Mouse (Mus musculus): ENCODE measurements around the gene Cmtm7. TPM values are rescaled to one million over a fixed set of nuclear protein-coding genes. Genes with fewer than 3 reads are reported as not detected.

Cmtm7 gene
- polyA plus RNA-seq (2015; fragmentation: Nextera tagmentation; extraction: Ambion mirVana) = 12.2 and 15.2 TPM in 2 replicates

DNA sequence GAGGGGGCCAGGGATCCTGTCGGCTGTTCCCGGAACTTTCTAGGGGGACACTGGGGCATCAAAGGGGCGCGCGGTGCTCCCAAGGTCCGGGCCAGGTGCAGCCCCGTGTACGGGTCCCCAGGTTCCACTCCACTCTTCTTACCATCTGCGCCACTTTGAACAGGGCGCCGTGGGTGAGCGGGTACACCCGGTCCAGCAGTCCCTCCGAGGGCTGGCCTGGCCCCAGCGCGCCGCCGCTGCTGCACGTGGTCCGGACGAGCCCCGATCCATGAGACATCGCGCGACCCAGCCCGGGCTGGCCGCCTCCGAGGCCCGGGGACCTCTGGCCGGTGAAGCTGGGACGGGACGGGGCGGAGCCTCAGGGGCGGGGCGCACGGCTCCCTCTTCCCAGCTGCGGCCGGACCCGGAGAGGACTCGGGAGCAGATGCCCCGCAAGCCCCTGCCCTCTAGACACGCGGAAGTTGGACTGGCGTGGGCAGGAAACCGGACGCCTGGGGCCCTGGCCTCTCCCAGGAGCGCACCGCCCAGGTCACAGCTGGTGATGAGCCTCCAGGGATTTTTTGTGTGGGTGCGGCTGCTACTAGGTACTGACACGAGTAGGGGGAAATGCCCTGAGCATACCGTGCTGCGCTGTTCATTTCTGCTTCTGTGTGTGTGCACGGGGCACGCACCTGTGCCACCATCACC lies at the start of gene Cmtm7:
Gene Cmtm7, minus strand, starts transcription at position 331 of the 687 bp plus-strand sequence.
- Histone ChIP-seq H3K27ac (peak within 1 kb of the TSS; percentile 22; the same call in 1 of the 2 replicates), H3K27me3 (replicated peaks) (no peaks in the 10 kb centered on the region), H3K36me3 (replicated peaks) (no peaks in the 10 kb centered on the region), H3K4me2 (peak within 1 kb of the TSS; percentile 97), H3K4me1 (peaks cover 30% of the 10 kb centered on the region), H3K9ac (peak within 1 kb of the TSS; percentile 46), H3K4me3 (peak within 1 kb of the TSS; percentile 45), H3K9me3 (no peaks in the 10 kb centered on the region)
- peak; percentile 69 for ATAC-seq (replicated peaks)
- WGBS = under 1% methylated on average over 54 of the region's 54 CpGs

DNA sequence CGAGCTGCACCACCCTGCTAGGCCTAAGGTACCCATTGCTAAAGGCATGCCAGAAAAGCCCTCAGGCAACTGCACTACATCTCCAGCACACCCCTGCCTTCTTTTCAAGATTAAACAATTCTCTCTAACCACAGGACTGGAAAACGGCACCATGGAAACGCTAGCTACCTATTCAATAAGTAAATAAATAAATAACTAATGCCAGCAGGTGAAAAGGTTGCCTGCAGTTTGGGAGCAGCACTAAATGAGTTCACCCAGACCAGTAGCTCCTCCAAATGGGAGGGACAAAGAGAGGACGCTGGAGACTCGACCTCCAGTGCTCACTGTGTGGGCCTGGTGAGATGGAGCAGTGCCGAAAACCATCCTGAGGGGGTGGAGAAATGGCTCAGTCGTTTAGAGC lies 48.7 kb upstream of the Cmtm7 start:
- Histone ChIP-seq H3K9ac (no peak overlapping the region), H3K27me3 (replicated peaks) (no peaks in the 10 kb centered on the region), H3K27ac (no peak overlapping the region), H3K4me3 (no peak overlapping the region), H3K4me2 (no peak overlapping the region), H3K4me1 (no peaks in the 10 kb centered on the region), H3K9me3 (no peaks in the 10 kb centered on the region), H3K36me3 (replicated peaks) (no peaks in the 10 kb centered on the region)
- WGBS = 41% methylated on average over 7 of the region's 7 CpGs
- no peak for ATAC-seq (replicated peaks)

DNA sequence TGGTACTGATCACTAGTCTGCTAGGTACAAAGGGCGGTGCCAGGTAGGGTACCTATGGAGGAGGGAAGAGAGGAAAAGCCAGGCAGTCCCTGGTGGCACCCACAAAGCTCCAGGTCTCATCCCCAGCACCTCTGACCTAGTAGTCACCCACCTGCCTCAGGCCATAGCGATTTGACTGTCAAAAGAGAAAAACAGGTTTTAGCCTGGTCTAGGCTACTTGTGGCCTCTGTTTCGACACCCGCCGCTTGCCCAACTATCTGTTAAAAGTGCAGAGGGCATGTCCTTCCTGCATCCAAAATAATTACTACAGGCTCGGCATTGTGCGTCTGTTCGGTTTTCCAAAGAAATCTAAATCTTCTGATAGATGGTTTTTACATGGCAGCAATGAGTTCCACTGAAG lies 48.0 kb upstream of the Cmtm7 start:
- no peaks in the 10 kb centered on the region for H3K9me3 ChIP-seq
- 94% methylated on average over 8 of the region's 8 CpGs for WGBS
- H3K9ac ChIP-seq = no peak overlapping the region
- no peak overlapping the region for H3K4me3 ChIP-seq
- no peaks in the 10 kb centered on the region for H3K36me3 ChIP-seq (replicated peaks)
- H3K4me1 ChIP-seq = no peaks in the 10 kb centered on the region
- no peak for ATAC-seq (replicated peaks)
- H3K4me2 ChIP-seq = no peak overlapping the region
- no peak overlapping the region for H3K27ac ChIP-seq
- no peaks in the 10 kb centered on the region for H3K27me3 ChIP-seq (replicated peaks)

DNA sequence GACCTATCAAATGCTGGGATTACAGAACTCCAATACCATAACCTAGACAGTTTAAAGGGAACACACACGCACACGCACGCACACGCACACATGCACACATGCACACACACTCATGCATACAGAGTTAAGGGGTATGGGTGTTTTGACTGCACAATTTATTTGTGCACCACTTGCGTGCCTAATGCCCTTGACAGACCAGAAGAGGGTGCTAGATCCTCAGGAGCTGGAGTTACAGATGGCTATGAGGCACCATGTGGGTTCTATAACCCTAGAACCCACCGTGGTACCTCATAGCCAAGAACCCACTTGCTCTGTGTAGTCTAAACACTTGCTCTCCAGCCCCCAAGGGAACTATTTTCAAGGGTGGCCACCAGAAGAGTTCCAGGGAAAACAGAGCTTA lies 46.7 kb upstream of the Cmtm7 start:
- Histone ChIP-seq H3K4me2 (no peak overlapping the region), H3K4me3 (no peak overlapping the region), H3K9ac (no peak overlapping the region), H3K9me3 (no peaks in the 10 kb centered on the region), H3K4me1 (no peaks in the 10 kb centered on the region), H3K27ac (no peak overlapping the region), H3K36me3 (replicated peaks) (no peaks in the 10 kb centered on the region), H3K27me3 (replicated peaks) (no peaks in the 10 kb centered on the region)
- ATAC-seq (replicated peaks) = no peak
- WGBS = 98% methylated on average over 6 of the region's 6 CpGs

DNA sequence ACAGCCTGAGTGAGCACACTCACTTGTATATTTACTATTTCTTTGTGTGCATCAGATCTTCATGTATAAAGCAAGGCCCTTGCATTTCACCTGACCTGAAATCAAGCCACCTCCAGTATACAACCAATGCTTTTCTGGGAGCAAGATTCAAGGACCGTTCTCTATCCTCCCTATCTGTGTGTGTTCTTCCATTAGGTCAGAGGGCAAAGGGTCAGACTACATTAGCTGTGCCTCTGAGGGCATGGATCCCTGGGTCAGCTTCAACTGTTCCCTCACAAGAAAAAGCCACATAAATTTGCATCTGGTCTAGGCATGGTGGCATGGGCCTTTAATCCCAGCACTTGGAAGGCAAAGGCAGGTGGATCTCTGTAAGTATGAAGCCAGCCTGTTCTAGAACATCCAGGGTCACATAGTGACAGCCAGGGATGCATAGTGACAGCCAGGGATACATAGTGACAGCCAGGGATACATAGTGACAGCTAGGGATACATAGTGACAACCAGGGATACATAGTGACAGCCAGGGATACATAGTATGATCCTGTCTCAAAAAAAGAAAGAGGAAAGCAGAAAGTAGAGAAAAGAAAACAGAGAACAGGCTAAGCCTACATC lies 45.7 kb upstream of the Cmtm7 start:
- H3K4me2 ChIP-seq = no peak overlapping the region
- no peaks in the 10 kb centered on the region for H3K4me1 ChIP-seq
- no peak overlapping the region for H3K4me3 ChIP-seq
- no peaks in the 10 kb centered on the region for H3K36me3 ChIP-seq (replicated peaks)
- H3K9ac ChIP-seq = no peak overlapping the region
- no peaks in the 10 kb centered on the region for H3K9me3 ChIP-seq
- 78% methylated on average over 1 of the region's 1 CpGs for WGBS
- no peaks in the 10 kb centered on the region for H3K27me3 ChIP-seq (replicated peaks)
- ATAC-seq (replicated peaks) = no peak
- H3K27ac ChIP-seq = no peak overlapping the region

DNA sequence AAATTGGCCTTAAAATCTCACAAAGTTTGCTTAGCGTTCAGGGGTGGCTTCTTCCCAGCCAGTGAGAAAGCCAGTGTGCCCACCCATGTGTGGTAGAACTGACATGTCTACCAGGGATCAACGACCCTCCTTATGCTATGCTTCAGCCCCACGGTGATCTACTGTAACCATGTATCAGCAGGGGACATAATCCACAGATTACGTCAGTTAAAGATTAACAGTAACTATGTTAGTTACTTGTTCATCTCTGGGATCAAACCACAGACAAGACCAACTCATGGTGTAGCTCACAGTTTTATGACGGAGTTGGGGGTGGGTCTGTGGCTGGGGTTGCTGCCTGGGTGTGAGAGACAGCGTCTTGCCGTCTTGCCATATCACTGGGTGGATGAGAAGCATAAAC lies 42.5 kb upstream of the Cmtm7 start:
- Histone ChIP-seq H3K9ac (no peak overlapping the region), H3K27ac (no peak overlapping the region), H3K4me3 (no peak overlapping the region), H3K36me3 (replicated peaks) (no peaks in the 10 kb centered on the region), H3K9me3 (no peaks in the 10 kb centered on the region), H3K27me3 (replicated peaks) (no peaks in the 10 kb centered on the region), H3K4me1 (no peaks in the 10 kb centered on the region), H3K4me2 (no peak overlapping the region)
- no peak for ATAC-seq (replicated peaks)
- WGBS = 94% methylated on average over 7 of the region's 7 CpGs

DNA sequence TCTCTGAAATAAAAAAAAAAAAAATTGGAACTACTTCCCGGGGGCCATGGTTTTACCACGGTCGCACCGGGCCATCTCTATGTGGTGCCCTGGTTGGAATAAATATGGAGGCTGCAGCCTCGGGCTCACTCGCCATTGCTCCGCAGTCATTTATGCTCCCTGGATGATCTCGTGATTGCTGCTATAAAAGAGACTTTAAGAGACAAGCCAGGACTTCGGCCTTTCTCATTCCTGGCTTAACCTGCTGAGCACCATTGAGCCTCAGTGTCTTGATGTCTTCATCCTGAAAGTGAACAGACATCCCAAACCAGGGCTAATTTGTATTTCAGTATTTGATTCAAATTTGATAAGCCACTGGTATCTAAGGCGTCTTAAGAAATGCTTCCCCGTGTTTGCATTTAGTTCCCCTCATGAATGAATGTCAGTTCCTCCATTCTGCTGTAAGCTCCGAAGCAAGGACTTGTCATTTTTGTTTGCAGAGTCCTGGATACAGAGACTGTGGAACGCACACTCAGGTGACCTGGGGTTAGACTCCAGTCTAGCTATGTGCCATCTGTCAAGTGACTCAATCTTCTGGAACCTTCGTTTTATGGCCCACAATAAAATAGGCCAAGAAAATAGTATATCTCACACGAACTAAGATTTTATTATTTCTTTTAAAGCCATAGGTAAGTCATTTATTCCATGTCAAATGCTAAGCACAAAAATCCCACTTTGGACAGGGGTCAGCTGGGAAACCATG lies 40.1 kb upstream of the Cmtm7 start:
- WGBS = 86% methylated on average over 15 of the region's 15 CpGs

DNA sequence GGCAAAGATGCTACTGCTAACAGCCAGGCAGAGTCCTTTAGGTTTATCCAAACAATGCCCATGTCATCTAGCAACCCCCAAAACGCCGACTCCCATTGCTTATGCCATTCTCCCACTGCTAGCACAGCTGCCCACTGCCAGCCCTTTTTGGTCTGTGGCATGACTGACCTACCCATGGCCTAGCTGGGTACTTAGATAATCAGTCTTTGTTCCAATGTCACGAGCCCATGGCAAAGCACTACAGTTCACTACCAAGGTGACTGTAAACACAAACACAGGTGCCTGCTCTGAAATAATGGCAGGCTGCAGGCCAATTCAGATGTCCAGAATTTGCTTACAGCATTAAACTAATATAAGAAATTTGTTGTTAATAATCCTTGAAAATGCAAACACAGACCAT lies 37.3 kb upstream of the Cmtm7 start:
- no peaks in the 10 kb centered on the region for H3K27me3 ChIP-seq (replicated peaks)
- ATAC-seq (replicated peaks) = no peak
- H3K9me3 ChIP-seq = no peaks in the 10 kb centered on the region
- 90% methylated on average over 3 of the region's 3 CpGs for WGBS
- H3K9ac ChIP-seq = no peak overlapping the region
- H3K4me2 ChIP-seq = no peak overlapping the region
- H3K27ac ChIP-seq = no peak overlapping the region
- no peaks in the 10 kb centered on the region for H3K4me1 ChIP-seq
- no peaks in the 10 kb centered on the region for H3K36me3 ChIP-seq (replicated peaks)
- no peak overlapping the region for H3K4me3 ChIP-seq

More for the DNA sequence above, 40.1 kb upstream of the Cmtm7 start:
- Histone ChIP-seq H3K4me1 (no peaks in the 10 kb centered on the region), H3K27ac (no peak overlapping the region), H3K36me3 (replicated peaks) (no peaks in the 10 kb centered on the region), H3K4me2 (no peak overlapping the region), H3K9ac (no peak overlapping the region), H3K4me3 (no peak overlapping the region), H3K9me3 (no peaks in the 10 kb centered on the region), H3K27me3 (replicated peaks) (no peaks in the 10 kb centered on the region)
- ATAC-seq (replicated peaks) = no peak

DNA sequence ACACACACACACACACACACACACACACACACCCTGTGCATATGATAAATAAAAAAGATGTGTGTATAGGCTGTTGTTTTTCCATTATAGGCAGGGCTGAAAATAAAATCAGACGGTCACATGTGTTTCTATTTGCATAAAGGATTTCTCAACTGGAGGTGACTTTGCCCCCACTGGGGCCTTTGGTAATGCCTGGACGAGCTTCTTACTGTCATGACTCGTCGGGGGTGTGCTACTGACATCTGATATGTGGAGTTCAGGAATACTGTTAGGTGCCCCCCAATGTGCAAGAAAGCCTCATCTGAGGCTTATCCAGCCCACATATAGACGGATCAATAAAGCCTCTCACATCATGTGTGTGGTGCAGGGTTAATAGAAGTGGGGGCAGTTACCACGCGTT lies 35.4 kb upstream of the Cmtm7 start:
- H3K27ac ChIP-seq = no peak overlapping the region
- WGBS = 71% methylated on average over 7 of the region's 7 CpGs
- H3K4me3 ChIP-seq = no peak overlapping the region
- H3K36me3 ChIP-seq (replicated peaks) = no peaks in the 10 kb centered on the region
- H3K27me3 ChIP-seq (replicated peaks) = no peaks in the 10 kb centered on the region
- no peaks in the 10 kb centered on the region for H3K9me3 ChIP-seq
- no peak overlapping the region for H3K9ac ChIP-seq
- no peak overlapping the region for H3K4me2 ChIP-seq
- no peak for ATAC-seq (replicated peaks)
- H3K4me1 ChIP-seq = no peaks in the 10 kb centered on the region

DNA sequence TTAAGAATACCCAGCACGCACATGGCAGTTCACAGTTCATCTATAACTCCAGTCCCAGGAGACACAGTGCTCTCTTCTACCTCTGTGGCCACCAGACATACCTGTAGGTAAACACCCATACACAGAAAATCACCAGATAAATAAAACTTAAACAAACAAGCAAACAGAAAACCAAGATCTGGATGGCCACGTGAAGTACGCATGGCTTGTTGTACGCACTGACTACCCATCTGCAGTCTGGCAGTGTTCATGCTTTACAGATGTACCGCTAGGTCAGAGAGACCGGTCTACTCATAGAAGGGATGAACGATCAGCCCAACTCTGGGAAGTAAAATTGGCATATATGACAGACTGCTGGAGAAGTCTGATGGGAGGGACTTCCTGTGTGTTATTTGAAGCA lies 34.5 kb upstream of the Cmtm7 start:
- H3K27me3 ChIP-seq (replicated peaks) = no peaks in the 10 kb centered on the region

DNA sequence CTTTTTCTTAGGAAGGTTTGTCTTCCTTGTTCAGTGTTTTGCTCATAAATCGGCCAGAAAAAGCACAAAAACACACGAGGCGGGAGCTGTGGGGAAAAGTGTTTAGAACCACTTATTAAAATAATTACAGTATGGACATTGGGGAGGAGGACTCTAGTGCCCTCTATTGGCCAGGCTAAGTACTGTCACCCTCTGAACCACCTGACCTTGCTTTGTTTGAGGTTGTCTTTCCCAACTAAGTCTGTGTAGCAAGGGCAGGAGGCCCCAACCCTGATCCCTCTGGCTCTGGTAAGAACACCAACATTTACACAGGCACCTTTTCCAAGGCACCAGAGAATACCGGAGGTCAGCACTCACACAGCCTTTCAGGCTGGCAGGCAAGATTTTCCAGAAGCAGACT lies 33.7 kb upstream of the Cmtm7 start:
- Histone ChIP-seq H3K9me3 (no peaks in the 10 kb centered on the region), H3K4me3 (no peak overlapping the region), H3K9ac (no peak overlapping the region), H3K4me1 (no peaks in the 10 kb centered on the region), H3K27me3 (replicated peaks) (no peaks in the 10 kb centered on the region), H3K36me3 (replicated peaks) (no peaks in the 10 kb centered on the region), H3K4me2 (no peak overlapping the region), H3K27ac (no peak overlapping the region)
- WGBS = 85% methylated on average over 4 of the region's 4 CpGs
- no peak for ATAC-seq (replicated peaks)

More for the DNA sequence above, 34.5 kb upstream of the Cmtm7 start:
- Histone ChIP-seq H3K27ac (no peak overlapping the region), H3K9ac (no peak overlapping the region), H3K4me2 (no peak overlapping the region), H3K9me3 (no peaks in the 10 kb centered on the region), H3K4me1 (no peaks in the 10 kb centered on the region), H3K4me3 (no peak overlapping the region), H3K36me3 (replicated peaks) (no peaks in the 10 kb centered on the region)
- no peak for ATAC-seq (replicated peaks)
- 96% methylated on average over 7 of the region's 7 CpGs for WGBS

DNA sequence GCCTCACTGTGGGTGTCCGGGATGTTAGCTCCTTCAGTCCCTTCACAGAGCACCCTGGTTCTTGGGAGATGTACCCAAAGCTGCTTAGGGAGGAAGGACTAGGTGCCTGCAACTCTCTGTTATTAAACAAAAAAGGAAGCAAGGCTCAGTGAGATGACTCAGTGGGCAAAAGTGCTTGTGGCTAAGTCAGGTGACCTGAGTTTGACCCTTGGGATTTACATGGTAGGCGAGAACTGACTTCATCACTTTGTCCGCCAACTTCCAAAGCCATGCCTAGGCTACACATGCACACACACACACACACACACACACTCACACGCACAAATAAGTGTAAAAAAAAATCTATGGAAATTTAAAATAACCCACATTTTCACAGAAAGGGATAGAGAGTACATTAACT lies 30.3 kb upstream of the Cmtm7 start:
- no peak for ATAC-seq (replicated peaks)
- Histone ChIP-seq H3K27ac (no peak overlapping the region), H3K9ac (no peak overlapping the region), H3K4me2 (no peak overlapping the region), H3K4me1 (no peaks in the 10 kb centered on the region), H3K9me3 (no peaks in the 10 kb centered on the region), H3K27me3 (replicated peaks) (no peaks in the 10 kb centered on the region), H3K36me3 (replicated peaks) (no peaks in the 10 kb centered on the region), H3K4me3 (no peak overlapping the region)
- WGBS = 92% methylated on average over 4 of the region's 4 CpGs
